Mouse (Mus musculus) B cell, adult 2 months (primary cell): ENCODE data around the gene Cox6b2.

ENCODE experiments used
- DNase-seq, 2 experiments: peaks; one replicate each; pipeline ENCODE4 v3.0.0; 2022

Cox6b2 gene

GRCm38 (mm10) chr7:4759670-4760069, 6.8 kb upstream of the Cox6b2 start:
- no peak for DNase-seq

- DNase-seq, result peak; percentile 34 to 40
These were observed 698 bp downstream of the Cox6b2 start for GRCm38 (mm10) chr7:4751971-4752820.

GRCm38 (mm10) chr7:4749169-4749568, 3.7 kb downstream of the Cox6b2 start:
- no peak for DNase-seq

- no peak for DNase-seq
These were observed 4.6 kb downstream of the Cox6b2 start for GRCm38 (mm10) chr7:4748321-4748720.

GRCm38 (mm10) chr7:4747156-4747899, 5.6 kb downstream of the Cox6b2 start:
- no peak for DNase-seq

GRCm38 (mm10) chr7:4746326-4746980, 6.4 kb downstream of the Cox6b2 start:
- no peak for DNase-seq

- no peak for DNase-seq
These were observed 8.0 kb downstream of the Cox6b2 start for GRCm38 (mm10) chr7:4744886-4745285.

GRCm38 (mm10) chr7:4743354-4743753, 9.5 kb downstream of the Cox6b2 start:
- no peak for DNase-seq

GRCm38 (mm10) chr7:4742482-4742819, 10.4 kb downstream of the Cox6b2 start:
- DNase-seq, result no peak

- DNase-seq, result no peak
These were observed 11.0 kb downstream of the Cox6b2 start for GRCm38 (mm10) chr7:4741672-4742481.

GRCm38 (mm10) chr7:4741151-4741550, 11.7 kb downstream of the Cox6b2 start:
- DNase-seq, result peak; percentile 15 to 29

- DNase-seq, result no peak
These were observed 12.6 kb downstream of the Cox6b2 start for GRCm38 (mm10) chr7:4740309-4740727.

GRCm38 (mm10) chr7:4739544-4740275, 13.2 kb downstream of the Cox6b2 start, which contains the start of gene Kmt5c:
Kmt5c (plus strand) TSS chr7:4740115.
- DNase-seq, result peak; percentile 91 to 94

GRCm38 (mm10) chr7:4739041-4739543, 13.8 kb downstream of the Cox6b2 start:
- no peak for DNase-seq

- no peak for DNase-seq
These were observed 19.9 kb downstream of the Cox6b2 start for GRCm38 (mm10) chr7:4732968-4733392.

GRCm38 (mm10) chr7:4731090-4731489, 21.8 kb downstream of the Cox6b2 start:
- DNase-seq, result no peak

GRCm38 (mm10) chr7:4725169-4725568, 27.7 kb downstream of the Cox6b2 start, which contains the start of gene Tmem150b:
Tmem150b (minus strand) TSS chr7:4725249.
- DNase-seq, result no peak

GRCm38 (mm10) chr7:4724359-4724758, 28.5 kb downstream of the Cox6b2 start:
- no peak for DNase-seq

- DNase-seq, result peak; percentile 48 to 55
These were observed 29.4 kb downstream of the Cox6b2 start for GRCm38 (mm10) chr7:4723508-4723907.

- DNase-seq, result no peak
These were observed 33.6 kb downstream of the Cox6b2 start for GRCm38 (mm10) chr7:4719276-4719675.

- no peak for DNase-seq
These were observed 35.9 kb downstream of the Cox6b2 start for GRCm38 (mm10) chr7:4716955-4717354.

- DNase-seq, result no peak
These were observed 40.3 kb downstream of the Cox6b2 start for GRCm38 (mm10) chr7:4712594-4712993.
